Mouse (Mus musculus): ENCODE measurements around the gene Cish.
"Not testable (repeated sequence)": the region's sequence is repeated elsewhere in the genome, so short reads cannot be mapped to it uniquely, and the experiment has no call there.

The Cish gene

GRCm38 (mm10) chr9:107297658-107298057 lies 1.8 kb downstream of the Cish start:
- no peak for DNase-seq (ENCODE audit: low read depth in 1 of 2, low spot score in 2 of 2)

DNA sequence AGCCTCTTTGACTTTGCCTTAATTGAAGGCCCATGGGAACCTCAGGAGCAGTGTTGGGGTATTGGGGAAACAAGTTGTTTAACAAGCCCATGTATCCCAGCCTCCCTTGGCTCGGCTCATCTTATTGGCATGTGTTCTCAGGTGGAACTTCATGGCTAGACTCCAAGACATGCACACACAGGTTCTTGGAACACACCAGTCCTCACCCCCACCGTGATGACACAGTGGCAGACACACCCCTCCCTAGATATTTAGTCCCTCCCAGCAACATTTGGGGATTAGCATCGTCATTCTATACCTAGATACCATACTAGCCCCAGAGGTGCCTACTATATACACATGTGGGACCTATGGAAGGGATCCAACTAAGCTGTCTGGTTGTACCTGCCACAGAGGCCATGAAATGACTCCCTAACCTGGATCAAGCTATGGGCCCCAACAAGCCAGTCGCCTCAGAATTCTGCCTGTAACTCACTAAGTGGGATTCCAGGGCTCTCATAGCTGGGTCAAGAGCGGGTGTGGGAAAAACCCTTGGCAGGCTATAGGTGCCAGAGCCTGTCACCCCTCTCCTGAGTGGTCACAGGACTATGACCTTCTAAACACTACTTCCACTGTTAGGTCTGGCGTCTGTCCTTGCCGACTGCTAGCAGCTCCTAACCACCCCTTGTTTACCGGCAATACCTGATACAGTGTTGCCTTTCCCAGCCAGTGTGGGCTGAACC lies 2.4 kb downstream of the Cish start:
- DNase-seq (ENCODE audit: low read depth in 1 of 2, low spot score in 2 of 2) = no peak

GRCm38 (mm10) chr9:107298876-107299275 lies 3.0 kb downstream of the Cish start:
- no peak for DNase-seq (ENCODE audit: low read depth in 1 of 2, low spot score in 2 of 2)

DNA sequence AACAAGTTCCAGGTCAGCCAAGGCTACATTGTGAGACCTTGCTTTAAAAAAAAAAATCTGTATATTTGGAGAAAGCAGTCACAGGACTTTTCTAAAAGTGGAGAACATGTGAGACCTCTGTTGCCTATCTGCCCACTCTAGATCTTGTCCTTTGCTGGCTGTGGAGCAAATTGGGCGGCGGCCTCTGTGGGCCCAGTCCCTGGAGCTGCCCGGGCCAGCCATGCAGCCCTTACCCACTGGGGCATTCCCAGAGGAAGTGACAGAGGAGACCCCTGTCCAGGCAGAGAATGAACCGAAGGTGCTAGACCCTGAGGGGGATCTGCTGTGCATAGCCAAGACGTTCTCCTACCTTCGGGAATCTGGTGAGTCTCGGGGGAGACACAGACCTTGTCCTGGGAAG lies 4.0 kb downstream of the Cish start:
- DNase-seq (ENCODE audit: low read depth in 1 of 2, low spot score in 2 of 2) = no peak

- DNase-seq (ENCODE audit: low read depth in 1 of 2, low spot score in 2 of 2) = no peak
These were observed 4.6 kb downstream of the Cish start for GRCm38 (mm10) chr9:107300224-107300973.

- DNase-seq (ENCODE audit: low read depth in 1 of 2, low spot score in 2 of 2) = no peak
These were observed 5.9 kb downstream of the Cish start for GRCm38 (mm10) chr9:107301554-107302331.

DNA sequence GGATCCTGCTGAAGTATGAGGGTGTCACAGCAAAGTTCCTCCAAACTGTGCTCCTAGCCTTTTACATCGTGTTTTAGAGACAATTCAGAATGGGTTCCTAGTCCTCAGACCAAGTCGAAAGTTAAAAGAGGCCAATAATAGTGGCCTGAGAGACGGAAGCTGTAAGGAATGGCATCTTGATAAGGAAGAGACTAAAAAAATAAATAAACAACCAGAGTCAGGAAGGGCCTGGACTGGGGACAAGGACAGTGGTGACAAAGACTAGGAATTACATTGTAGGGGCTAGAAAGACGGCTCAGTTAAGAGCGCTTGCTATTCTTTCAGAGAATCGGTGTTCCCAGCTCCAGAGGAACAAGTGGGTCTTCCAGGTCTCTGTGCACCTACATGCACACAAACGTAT lies 6.8 kb downstream of the Cish start:
- DNase-seq (ENCODE audit: low read depth in 1 of 2, low spot score in 2 of 2) = no peak

GRCm38 (mm10) chr9:107303121-107303820 lies 7.4 kb downstream of the Cish start:
- DNase-seq (ENCODE audit: low read depth in 1 of 2, low spot score in 2 of 2) = no peak

DNA sequence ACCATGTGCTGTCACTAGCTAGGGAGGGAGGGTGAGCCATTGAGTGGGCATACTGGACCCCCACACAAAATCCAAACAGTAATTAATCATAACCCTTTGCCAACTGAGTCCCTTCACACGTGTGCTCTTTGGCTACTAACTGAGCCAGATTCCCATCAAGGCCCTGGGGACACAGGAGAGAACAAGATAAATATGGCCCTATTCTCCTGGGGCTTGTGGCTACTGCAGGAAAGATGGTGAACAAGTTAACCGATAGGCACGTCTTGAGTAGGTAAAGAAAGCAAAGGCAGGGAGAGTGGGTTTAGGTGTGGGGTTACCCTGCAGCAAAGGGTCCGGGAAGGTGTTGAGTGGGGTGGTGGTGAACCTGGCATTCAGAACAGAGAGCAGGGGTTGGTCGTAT lies 8.1 kb downstream of the Cish start:
- DNase-seq (ENCODE audit: low read depth in 1 of 2, low spot score in 2 of 2) = no peak

- DNase-seq (ENCODE audit: low read depth in 1 of 2, low spot score in 2 of 2) = no peak
These were observed 8.6 kb downstream of the Cish start for GRCm38 (mm10) chr9:107304383-107304782.

DNA sequence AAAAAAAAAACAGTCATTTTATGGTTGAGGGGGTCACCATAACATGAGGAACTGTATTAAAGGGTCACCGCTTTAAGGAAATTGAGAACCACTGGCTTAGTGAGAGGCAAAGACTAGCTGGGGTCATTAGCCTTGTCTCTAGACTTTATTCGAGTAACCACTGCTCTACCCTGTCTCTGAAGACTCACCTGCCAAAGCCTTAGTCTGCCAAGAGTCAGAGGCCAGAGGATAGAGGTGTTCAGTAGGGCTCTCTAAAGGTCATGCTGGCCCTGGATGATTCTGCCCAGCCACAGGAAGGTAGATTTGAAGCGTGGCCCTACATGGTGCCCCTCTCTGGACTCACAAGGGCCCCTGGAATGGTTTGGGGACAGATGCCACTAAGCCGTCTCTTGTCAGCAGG lies 9.2 kb downstream of the Cish start:
- no peak for DNase-seq (ENCODE audit: low read depth in 1 of 2, low spot score in 2 of 2)

GRCm38 (mm10) chr9:107305601-107306542 lies 10.0 kb downstream of the Cish start:
- no peak for DNase-seq (ENCODE audit: low read depth in 1 of 2, low spot score in 2 of 2)

DNA sequence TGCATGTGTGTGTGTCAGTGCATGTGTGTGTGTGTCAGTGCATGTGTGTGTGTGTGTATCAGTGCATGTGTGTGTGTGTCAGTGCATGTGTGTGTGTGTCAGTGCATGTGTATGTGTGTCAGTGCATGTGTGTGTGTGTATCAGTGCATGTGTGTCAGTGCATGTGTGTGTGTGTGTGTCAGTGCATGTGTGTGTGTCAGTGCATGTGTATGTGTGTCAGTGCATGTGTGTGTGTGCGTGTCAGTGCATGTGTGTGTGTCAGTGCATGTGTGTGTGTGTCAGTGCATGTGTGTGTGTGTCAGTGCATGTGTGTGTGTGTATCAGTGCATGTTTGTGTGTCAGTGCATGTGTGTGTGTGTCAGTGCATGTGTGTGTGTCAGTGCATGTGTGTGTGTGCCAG lies 10.8 kb downstream of the Cish start:
- DNase-seq (ENCODE audit: low read depth in 1 of 2, low spot score in 2 of 2) = not testable (repeated sequence)

DNA sequence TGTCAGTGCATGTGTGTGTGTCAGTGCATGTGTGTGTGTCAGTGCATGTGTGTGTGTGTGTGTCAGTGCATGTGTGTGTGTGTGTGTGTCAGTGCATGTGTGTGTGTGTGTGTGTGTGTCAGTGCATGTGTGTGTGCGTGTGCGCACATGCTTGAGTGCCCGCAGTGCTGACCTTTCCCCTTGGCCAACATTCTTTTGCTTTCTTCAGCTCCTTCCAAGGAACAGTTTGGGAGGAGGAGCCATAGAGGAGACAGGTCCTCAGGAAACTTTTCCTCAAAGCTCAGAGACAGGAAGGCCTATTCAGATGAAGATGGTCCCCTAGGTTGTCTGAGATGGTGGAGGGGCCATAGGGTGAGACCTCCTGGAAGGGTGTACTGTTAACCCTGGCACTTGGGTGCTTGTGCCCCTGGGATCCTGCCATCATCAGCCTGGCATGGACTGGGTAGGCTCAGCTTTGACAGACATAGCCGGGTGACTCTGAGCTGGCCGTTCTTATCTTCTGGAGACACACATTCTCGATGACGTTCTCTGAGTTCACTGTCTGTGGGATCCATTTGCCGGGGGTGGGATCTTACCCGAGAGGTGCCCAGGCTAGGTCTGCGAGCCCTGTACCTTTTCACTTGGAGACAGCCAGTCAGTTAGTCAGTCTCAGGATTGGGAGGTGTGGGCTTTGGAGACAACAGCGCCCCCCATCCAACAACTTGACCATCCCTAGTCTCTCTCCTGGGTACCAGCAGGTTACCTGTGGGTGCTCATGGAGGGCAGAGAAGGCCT lies 11.5 kb downstream of the Cish start:
- no peak for DNase-seq (ENCODE audit: low read depth in 1 of 2, low spot score in 2 of 2)

DNA sequence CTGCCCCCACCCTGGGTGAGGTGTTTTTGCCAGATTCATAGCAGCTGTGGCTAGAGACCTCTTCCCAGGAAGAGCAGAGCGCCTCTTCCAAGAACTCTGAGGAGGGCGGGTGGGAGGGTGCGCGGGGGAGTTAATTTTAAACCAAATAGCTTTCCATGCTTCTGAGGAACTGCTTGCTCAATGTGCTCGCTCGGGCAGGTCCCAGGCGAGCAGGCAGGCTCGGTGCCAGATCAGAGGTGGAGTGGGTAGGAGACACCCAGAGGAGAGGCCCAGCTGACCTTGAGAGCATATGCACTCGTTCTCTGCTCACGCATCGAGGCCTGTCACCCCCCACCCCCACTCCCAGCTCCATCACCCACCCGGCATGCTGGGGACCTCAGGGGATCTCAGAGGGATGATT lies 12.1 kb downstream of the Cish start:
- no peak for DNase-seq (ENCODE audit: low read depth in 1 of 2, low spot score in 2 of 2)

DNA sequence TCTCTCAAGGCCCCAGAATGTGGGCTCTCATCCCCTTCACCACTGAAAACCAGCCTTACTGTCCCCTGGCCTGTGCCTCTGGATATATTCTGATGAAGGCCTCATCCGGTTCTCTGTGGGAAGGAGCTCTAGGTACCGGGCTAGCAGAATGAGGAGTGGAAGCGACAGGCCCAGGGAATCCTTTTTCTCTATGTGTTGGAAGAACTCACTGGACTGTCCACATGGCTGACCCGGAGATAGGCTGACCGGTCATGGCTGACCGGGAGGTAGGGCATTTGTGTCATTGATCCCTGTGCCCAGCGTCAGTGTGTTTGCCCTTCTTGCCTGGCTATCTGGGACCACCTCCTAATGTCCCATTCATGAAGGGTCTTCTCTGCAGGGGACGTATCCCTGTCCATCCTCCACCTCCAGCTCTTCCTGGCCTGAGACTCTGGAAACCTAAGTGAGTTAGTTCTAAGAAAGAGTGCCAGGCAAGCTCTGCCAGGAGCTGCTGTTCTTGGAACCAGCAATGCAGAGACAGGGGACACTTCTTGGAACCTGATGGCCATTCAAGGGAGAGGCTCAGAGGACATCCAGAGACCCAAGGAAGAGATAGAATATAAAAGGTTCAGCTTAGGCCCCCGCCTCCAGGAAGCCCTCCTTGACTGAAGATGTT lies 12.6 kb downstream of the Cish start:
- no peak for DNase-seq (ENCODE audit: low read depth in 1 of 2, low spot score in 2 of 2)

DNA sequence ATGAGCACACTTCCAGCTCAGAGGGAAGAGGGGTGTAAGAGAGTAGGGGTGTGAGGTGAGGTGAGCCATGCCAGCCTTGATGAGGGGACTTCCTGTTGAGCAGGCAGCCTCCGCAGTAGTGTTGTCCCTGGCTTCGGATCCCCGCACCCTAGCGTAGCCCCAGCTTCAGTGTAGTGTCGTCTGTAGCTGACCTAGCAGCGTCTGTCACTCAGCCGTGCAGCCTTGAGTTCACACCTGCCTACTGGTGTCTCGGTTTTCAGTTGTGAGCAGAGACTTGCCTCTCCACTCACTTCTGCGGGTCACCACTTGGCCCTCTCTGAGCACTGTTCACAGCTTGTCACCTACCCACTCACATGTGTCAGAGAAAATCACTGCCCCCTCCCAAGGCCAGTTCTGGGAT lies 13.3 kb downstream of the Cish start:
- no peak for DNase-seq (ENCODE audit: low read depth in 1 of 2, low spot score in 2 of 2)

GRCm38 (mm10) chr9:107309600-107309999 lies 13.8 kb downstream of the Cish start:
- DNase-seq (ENCODE audit: low read depth in 1 of 2, low spot score in 2 of 2) = no peak
